Mouse (Mus musculus) adrenal gland, postnatal 14 days (tissue): Measurements from ENCODE around the gene Sh2d1b2. TPM values are rescaled to one million over a fixed set of nuclear protein-coding genes. Genes with fewer than 3 reads are reported as not detected.
A peak's percentile ranks its signal among the peaks of the same experiment; 100 is the strongest.
"Not testable (repeated sequence)": the region's sequence is repeated elsewhere in the genome, so short reads cannot be mapped to it uniquely, and the experiment has no call there.

Experiments used
- DNase-seq: peaks from one replicate; pipeline ENCODE4 v3.0.0; 2021; ENCODE audit warnings: mixed read lengths
- long read RNA-seq, 2 experiments: library from polyadenylated mRNA; stranded (forward); transcript quantifications; one replicate each; pipeline ENCODE4 v2.0.0; 2021
- total RNA-seq: library from RNA; stranded (reverse); gene quantifications from 2 replicates; pipeline ENCODE4 v1.2.3, GENCODE M21; 2021

Sh2d1b2 gene
- not detected in 2 replicates for total RNA-seq
- long read RNA-seq, experiment 1: 0 reads
- long read RNA-seq, experiment 2: 0 reads

GRCm38 (mm10) chr1:170232688-170233087 lies at the start of gene Sh2d1b2:
Sh2d1b2 (plus strand) TSS chr1:170232749.
- DNase-seq: not testable (repeated sequence)

GRCm38 (mm10) chr1:170185137-170185536 lies 47.4 kb upstream of the Sh2d1b2 start:
- DNase-seq: no peak

- no peak for DNase-seq
Observed at GRCm38 (mm10) chr1:170186531-170186930, 46.0 kb upstream of the Sh2d1b2 start.

- peak; percentile 85 for DNase-seq
Observed at GRCm38 (mm10) chr1:170188601-170189000, 43.9 kb upstream of the Sh2d1b2 start.

- DNase-seq: no peak
Observed at GRCm38 (mm10) chr1:170190225-170190624, 42.3 kb upstream of the Sh2d1b2 start.

- no peak for DNase-seq
Observed at GRCm38 (mm10) chr1:170191925-170192324, 40.6 kb upstream of the Sh2d1b2 start.

- no peak for DNase-seq
Observed at GRCm38 (mm10) chr1:170196211-170196610, 36.3 kb upstream of the Sh2d1b2 start.

- DNase-seq: peak; percentile 18
Observed at GRCm38 (mm10) chr1:170200379-170200778, 32.2 kb upstream of the Sh2d1b2 start.

GRCm38 (mm10) chr1:170206395-170206794 lies 26.2 kb upstream of the Sh2d1b2 start:
- no peak for DNase-seq

GRCm38 (mm10) chr1:170213181-170213879 lies 19.2 kb upstream of the Sh2d1b2 start:
- DNase-seq: no peak

GRCm38 (mm10) chr1:170214383-170214756 lies 18.2 kb upstream of the Sh2d1b2 start:
- DNase-seq: no peak

GRCm38 (mm10) chr1:170214757-170215522 lies 17.6 kb upstream of the Sh2d1b2 start, which contains the start of gene Uhmk1:
Uhmk1 (minus strand) TSS chr1:170215397.
- peak; percentile 96 for DNase-seq

GRCm38 (mm10) chr1:170215590-170215989 lies 17.0 kb upstream of the Sh2d1b2 start:
- DNase-seq: no peak

- DNase-seq: peak; percentile 20
Observed at GRCm38 (mm10) chr1:170218091-170218884, 14.3 kb upstream of the Sh2d1b2 start.

GRCm38 (mm10) chr1:170220351-170220750 lies 12.2 kb upstream of the Sh2d1b2 start:
- no peak for DNase-seq

GRCm38 (mm10) chr1:170223276-170223675 lies 9.3 kb upstream of the Sh2d1b2 start:
- peak; percentile 19 for DNase-seq

- DNase-seq: no peak
Observed at GRCm38 (mm10) chr1:170245016-170245415, 12.5 kb downstream of the Sh2d1b2 start.

- DNase-seq: peak; percentile 5
Observed at GRCm38 (mm10) chr1:170254893-170255559, 22.5 kb downstream of the Sh2d1b2 start.

- DNase-seq: peak; percentile 93
Observed at GRCm38 (mm10) chr1:170255560-170255910, 23.0 kb downstream of the Sh2d1b2 start.

GRCm38 (mm10) chr1:170270281-170270680 lies 37.7 kb downstream of the Sh2d1b2 start:
- no peak for DNase-seq

GRCm38 (mm10) chr1:170270696-170271095 lies 38.1 kb downstream of the Sh2d1b2 start:
- no peak for DNase-seq

GRCm38 (mm10) chr1:170273252-170273651 lies 40.7 kb downstream of the Sh2d1b2 start:
- no peak for DNase-seq
